Mouse (Mus musculus): ENCODE results near the gene Wnk1. TPM values are rescaled to one million over a fixed set of nuclear protein-coding genes. Genes with fewer than 3 reads are reported as not detected.

Gene Wnk1
- total RNA-seq, 2 experiments from 2014 or later, result 158 to 165 TPM

- DNase-seq (ENCODE audit: low spot score in 2 of 2), result no peak
Observed at GRCm38 (mm10) chr6:119912046-119912445, 126.4 kb downstream of the Wnk1 start.

- no peak for DNase-seq (ENCODE audit: low spot score in 2 of 2)
Observed at GRCm38 (mm10) chr6:119905461-119905860, 133.0 kb downstream of the Wnk1 start.

- peak in 1 of 2 experiments; percentile 33 for DNase-seq (ENCODE audit: low spot score in 2 of 2)
Observed at GRCm38 (mm10) chr6:119903081-119903789, 135.2 kb downstream of the Wnk1 start.

- peak; percentile 91 to 92 for DNase-seq (ENCODE audit: low spot score in 2 of 2)
Observed at GRCm38 (mm10) chr6:119902204-119903080, 136.0 kb downstream of the Wnk1 start, which contains the start of gene Rad52. Gene Rad52, plus strand, starts transcription at chr6:119902698.

GRCm38 (mm10) chr6:119892711-119893110, 145.8 kb downstream of the Wnk1 start:
- no peak for DNase-seq (ENCODE audit: low spot score in 2 of 2)

GRCm38 (mm10) chr6:119883151-119883550, 155.3 kb downstream of the Wnk1 start:
- DNase-seq (ENCODE audit: low spot score in 2 of 2), result no peak

Small RNA genes within 50 kb of the gene (microRNA-seq; reads per million reads assigned to microRNA genes)
- 0 reads per million in 2 experiments for gene Mir706

Other genes starting within 250 kb of the Wnk1 start
- gene Erc1, start 190.5 kb downstream of the Wnk1 start, total RNA-seq (2021), result 10 to 100 TPM; 95.1 to 97.3 TPM
- 10 to 100 TPM; 31.6 TPM for gene Rad52, start 136.0 kb downstream of the Wnk1 start, total RNA-seq (2021)
- under 1 TPM; 0.69 to 0.81 TPM for gene Ninj2, start 54.7 kb upstream of the Wnk1 start, total RNA-seq (2021)

Measured in layer of hippocampus, postnatal 14 days (tissue).